Mouse (Mus musculus) midbrain, embryonic 16.5 days (tissue): ENCODE measurements around the gene Ighmbp2. TPM values are rescaled to one million over a fixed set of nuclear protein-coding genes. Genes with fewer than 3 reads are reported as not detected.

Source experiments
- ATAC-seq: fragments of 200-750 bp; cut with Nextera tagmentation; 2 replicates; pipeline ENCODE4 v1.8.0; 2017; ENCODE audit warnings: moderate TSS enrichment
- H3K27ac ChIP-seq: fragments of 300-500 bp; sonication (generic); 2 replicates; pipeline ENCODE4 v1.5.1; 2014; ENCODE audit warnings: mild to moderate bottlenecking, low read length, mixed read lengths
- H3K27me3 ChIP-seq: fragments of 300-500 bp; sonication (generic); 2 replicates; pipeline ENCODE4 v1.6.1; 2014; ENCODE audit warnings: low read depth, low read length, mixed read lengths; ENCODE audit not compliant: control insufficient read depth, insufficient read depth
- H3K36me3 ChIP-seq: fragments of 300-500 bp; sonication (generic); 2 replicates; pipeline ENCODE4 v1.6.1; 2014; ENCODE audit warnings: mild to moderate bottlenecking, low read length, moderate library complexity, mixed read lengths; ENCODE audit not compliant: control insufficient read depth, insufficient read depth
- H3K4me1 ChIP-seq: fragments of 300-500 bp; sonication (generic); 2 replicates; pipeline ENCODE4 v1.6.1; 2014; ENCODE audit warnings: mild to moderate bottlenecking, low read length, mixed read lengths; ENCODE audit not compliant: control insufficient read depth, insufficient read depth
- H3K4me2 ChIP-seq: fragments of 300-500 bp; sonication (generic); 2 replicates; pipeline ENCODE4 v1.6.1; 2014; ENCODE audit warnings: mild to moderate bottlenecking, low read length, mixed read lengths
- H3K4me3 ChIP-seq: fragments of 300-500 bp; sonication (generic); 2 replicates; pipeline ENCODE4 v1.5.1; 2014; ENCODE audit warnings: low read depth, mild to moderate bottlenecking, low read length, moderate library complexity, mixed read lengths
- H3K9ac ChIP-seq: fragments of 300-500 bp; sonication (generic); 2 replicates; pipeline ENCODE4 v1.6.1; 2014; ENCODE audit warnings: low read depth, low read length, mixed read lengths
- H3K9me3 ChIP-seq: fragments of 300-500 bp; sonication (generic); replicated peaks from 2 replicates; pipeline ENCODE4 v1.6.1; 2014; ENCODE audit warnings: mild to moderate bottlenecking, low read length, mixed read lengths; ENCODE audit not compliant: control insufficient read depth, poor library complexity, severe bottlenecking
- WGBS: fragments of 180-500 bp; shearing (Covaris S2); extraction: QIAGEN DNeasy Blood & Tissue Kit; methylation state at CpG from one replicate; pipeline ENCODE4 v1.1.7; 2014; 5-methylcytosine and 5-hydroxymethylcytosine counted together
- polyA plus RNA-seq: library from polyadenylated mRNA; unstranded; fragments of >200 nt; fragmentation: Nextera tagmentation; extraction: Ambion mirVana; gene quantifications from 2 replicates; pipeline ENCODE4 v1.2.1, GENCODE M21; 2015

Ighmbp2 gene
- polyA plus RNA-seq, 1 experiment from 2014 or later: 11.2 TPM

GRCm38 (mm10) chr19:3269279-3269678 lies 13.5 kb downstream of the Ighmbp2 start:
- 94% methylated on average over 9 of the region's 9 CpGs for WGBS
- H3K9me3 ChIP-seq: no peaks in the 10 kb centered on the region
- H3K27me3 ChIP-seq: no peaks in the 10 kb centered on the region
- no peak overlapping the region for H3K27ac ChIP-seq
- no peak overlapping the region for H3K4me2 ChIP-seq
- no peak overlapping the region for H3K9ac ChIP-seq
- peaks cover 49% of the 10 kb centered on the region for H3K36me3 ChIP-seq
- ATAC-seq: no peak
- H3K4me3 ChIP-seq: no peak overlapping the region
- no peaks in the 10 kb centered on the region for H3K4me1 ChIP-seq

- Histone ChIP-seq H3K27ac (no peak overlapping the region), H3K27me3 (no peaks in the 10 kb centered on the region), H3K4me1 (no peaks in the 10 kb centered on the region), H3K4me2 (no peak overlapping the region), H3K9ac (no peak overlapping the region), H3K9me3 (no peaks in the 10 kb centered on the region), H3K36me3 (peaks cover 49% of the 10 kb centered on the region), H3K4me3 (no peak overlapping the region)
- 93% methylated on average over 17 of the region's 17 CpGs for WGBS
- ATAC-seq: no peak
Observed at GRCm38 (mm10) chr19:3268218-3268980, 14.4 kb downstream of the Ighmbp2 start.

GRCm38 (mm10) chr19:3267340-3267739 lies 15.5 kb downstream of the Ighmbp2 start:
- 96% methylated on average over 4 of the region's 4 CpGs for WGBS
- H3K27ac ChIP-seq: no peak overlapping the region
- H3K4me1 ChIP-seq: no peaks in the 10 kb centered on the region
- no peaks in the 10 kb centered on the region for H3K9me3 ChIP-seq
- H3K4me2 ChIP-seq: no peak overlapping the region
- no peak for ATAC-seq
- no peak overlapping the region for H3K9ac ChIP-seq
- H3K27me3 ChIP-seq: no peaks in the 10 kb centered on the region
- H3K4me3 ChIP-seq: no peak overlapping the region
- peaks cover 47% of the 10 kb centered on the region for H3K36me3 ChIP-seq

- WGBS: 96% methylated on average over 4 of the region's 4 CpGs
- H3K9ac ChIP-seq: no peak overlapping the region
- H3K36me3 ChIP-seq: peaks cover 47% of the 10 kb centered on the region
- H3K27me3 ChIP-seq: no peaks in the 10 kb centered on the region
- H3K9me3 ChIP-seq: no peaks in the 10 kb centered on the region
- no peak overlapping the region for H3K4me2 ChIP-seq
- no peak for ATAC-seq
- H3K27ac ChIP-seq: no peak overlapping the region
- H3K4me1 ChIP-seq: no peaks in the 10 kb centered on the region
- no peak overlapping the region for H3K4me3 ChIP-seq
Observed at GRCm38 (mm10) chr19:3266676-3267075, 16.1 kb downstream of the Ighmbp2 start.

- H3K9me3 ChIP-seq: no peaks in the 10 kb centered on the region
- no peak overlapping the region for H3K27ac ChIP-seq
- no peaks in the 10 kb centered on the region for H3K27me3 ChIP-seq
- peaks cover 50% of the 10 kb centered on the region for H3K36me3 ChIP-seq
- ATAC-seq: no peak
- 83% methylated on average over 5 of the region's 5 CpGs for WGBS
- no peak overlapping the region for H3K4me2 ChIP-seq
- H3K4me3 ChIP-seq: no peak overlapping the region
- H3K9ac ChIP-seq: no peak overlapping the region
- no peaks in the 10 kb centered on the region for H3K4me1 ChIP-seq
Observed at GRCm38 (mm10) chr19:3266136-3266535, 16.7 kb downstream of the Ighmbp2 start.

GRCm38 (mm10) chr19:3265180-3265579 lies 17.6 kb downstream of the Ighmbp2 start:
- 94% methylated on average over 9 of the region's 9 CpGs for WGBS
- Histone ChIP-seq H3K36me3 (peaks cover 58% of the 10 kb centered on the region), H3K4me3 (no peak overlapping the region), H3K9ac (no peak overlapping the region), H3K27ac (no peak overlapping the region), H3K4me1 (no peaks in the 10 kb centered on the region), H3K9me3 (no peaks in the 10 kb centered on the region), H3K4me2 (no peak overlapping the region), H3K27me3 (no peaks in the 10 kb centered on the region)
- ATAC-seq: no peak

- no peak for ATAC-seq
- H3K4me2 ChIP-seq: no peak overlapping the region
- H3K27ac ChIP-seq: no peak overlapping the region
- 92% methylated on average over 6 of the region's 6 CpGs for WGBS
- H3K9me3 ChIP-seq: no peaks in the 10 kb centered on the region
- H3K9ac ChIP-seq: no peak overlapping the region
- H3K4me1 ChIP-seq: no peaks in the 10 kb centered on the region
- no peaks in the 10 kb centered on the region for H3K27me3 ChIP-seq
- H3K36me3 ChIP-seq: peaks cover 60% of the 10 kb centered on the region
- no peak overlapping the region for H3K4me3 ChIP-seq
Observed at GRCm38 (mm10) chr19:3264348-3264747, 18.5 kb downstream of the Ighmbp2 start.

GRCm38 (mm10) chr19:3261764-3262525 lies 20.9 kb downstream of the Ighmbp2 start:
- Histone ChIP-seq H3K9ac (no peak overlapping the region), H3K4me2 (no peak overlapping the region), H3K4me3 (no peak overlapping the region), H3K27ac (no peak overlapping the region), H3K4me1 (no peaks in the 10 kb centered on the region), H3K27me3 (no peaks in the 10 kb centered on the region), H3K9me3 (no peaks in the 10 kb centered on the region), H3K36me3 (peaks cover 51% of the 10 kb centered on the region)
- ATAC-seq: no peak
- 84% methylated on average over 12 of the region's 12 CpGs for WGBS

GRCm38 (mm10) chr19:3261336-3261735 lies 21.5 kb downstream of the Ighmbp2 start:
- Histone ChIP-seq H3K27ac (no peak overlapping the region), H3K4me2 (no peak overlapping the region), H3K4me3 (no peak overlapping the region), H3K4me1 (no peaks in the 10 kb centered on the region), H3K9me3 (no peaks in the 10 kb centered on the region), H3K36me3 (peaks cover 46% of the 10 kb centered on the region), H3K9ac (no peak overlapping the region), H3K27me3 (no peaks in the 10 kb centered on the region)
- no peak for ATAC-seq
- 91% methylated on average over 7 of the region's 7 CpGs for WGBS
